In genomic region chr10:115169410-115169809, GRCm38 (mm10) we compare ENCODE assay signal across 19 mouse cellular contexts. TPM values are rescaled to one million over a fixed set of nuclear protein-coding genes. Genes with fewer than 3 reads are reported as not detected.
DNase-seq lines count a peak whose midpoint lies in the region; ATAC-seq and TF ChIP-seq lines count a peak whose summit lies in the region.
"Had no signal": no experiment of that assay in that cellular context is flagged by ENCODE, and none has a peak within 500 bp of the region (broad histone marks: within the 10 kb centered on the region; RNA-seq: fewer than 3 reads in every experiment).

No protein-coding gene starts in this region.

- H3K4me1 ChIP-seq in embryonic facial prominence, embryonic 12.5 days, result 0 out of 2 replicates have a peak, but pooled peaks cover 4% of the 10 kb centered on the region
- peaks cover 6% of the 10 kb centered on the region for H3K4me1 ChIP-seq in embryonic facial prominence, embryonic 10.5 days
- peaks cover 17% of the 10 kb centered on the region for H3K4me1 ChIP-seq in hindbrain, embryonic 15.5 days (replicated peaks)
- no peaks in the 10 kb centered on the region for H3K4me1 ChIP-seq in midbrain, embryonic 16.5 days (ENCODE audit: control insufficient read depth, insufficient read depth, low read length)
- H3K4me1 ChIP-seq: embryonic facial prominence, embryonic 15.5 days had no signal

- intact Hi-C loops in gastrocnemius, postnatal 14 days (cut with DNase I; ENCODE audit: low total_unique reads), result no loop called here

- H3K27ac ChIP-seq in embryonic facial prominence, embryonic 12.5 days, result no peak overlapping the region
- no peak overlapping the region for H3K27ac ChIP-seq in embryonic facial prominence, embryonic 10.5 days (replicated peaks)
- no peak overlapping the region for H3K27ac ChIP-seq in hindbrain, embryonic 15.5 days (replicated peaks)
- no peak overlapping the region for H3K27ac ChIP-seq in midbrain, embryonic 16.5 days (ENCODE audit: low read length)
- H3K27ac ChIP-seq: embryonic facial prominence, embryonic 15.5 days; heart, embryonic 15.5 days had no signal

- H3K9ac ChIP-seq in embryonic facial prominence, embryonic 12.5 days, result no peak overlapping the region
- no peak overlapping the region for H3K9ac ChIP-seq in hindbrain, embryonic 15.5 days
- H3K9ac ChIP-seq in midbrain, embryonic 16.5 days (ENCODE audit: low read depth, low read length), result no peak overlapping the region
- H3K9ac ChIP-seq: embryonic facial prominence, embryonic 15.5 days; heart, embryonic 15.5 days had no signal

- TF ChIP-seq POLR2A in brain, embryonic 14.5 days (IDR thresholded peaks at IDR 0.05; ENCODE audit: borderline replicate concordance, extremely low read depth, insufficient read depth, insufficient read length, poor library complexity, severe bottlenecking), result no peak

- no peaks in the 10 kb centered on the region for H3K27me3 ChIP-seq in embryonic facial prominence, embryonic 12.5 days
- H3K27me3 ChIP-seq in embryonic facial prominence, embryonic 10.5 days (replicated peaks; ENCODE audit: low read depth, poor library complexity, severe bottlenecking), result no peaks in the 10 kb centered on the region
- no peaks in the 10 kb centered on the region for H3K27me3 ChIP-seq in hindbrain, embryonic 15.5 days
- no peaks in the 10 kb centered on the region for H3K27me3 ChIP-seq in midbrain, embryonic 16.5 days (ENCODE audit: control insufficient read depth, insufficient read depth, low read depth, low read length)
- H3K27me3 ChIP-seq: embryonic facial prominence, embryonic 15.5 days had no signal

- ATAC-seq in embryonic facial prominence, embryonic 12.5 days (ENCODE audit: insufficient number of reproducible peaks, insufficient read depth, low FRiP score, low TSS enrichment), result 0 out of 2 replicates have a peak, but pooled peaks have one; percentile 25
- ATAC-seq in hindbrain, embryonic 15.5 days (ENCODE audit: low FRiP score, low read depth), result peak; percentile 12; the same call in 1 of the 2 replicates
- peak; percentile 54; the same call in 1 of the 2 replicates for ATAC-seq in midbrain, embryonic 16.5 days
- ATAC-seq in inflammation-experienced regulatory T-cells, adult 6 months, result no peak
- ATAC-seq: forebrain, embryonic 16.5 days had no signal

- no peak for DNase-seq in embryonic facial prominence, embryonic 10.5 days (ENCODE audit: low spot score)
- DNase-seq in brain, embryonic 14.5 days (ENCODE audit: low read depth), result peak; percentile 67
- DNase-seq in gastrocnemius, postnatal 14 days, result no peak
- no peak for DNase-seq in gastrocnemius, postnatal 4 days (ENCODE audit: low spot score in 2 of 2)
- DNase-seq: adrenal gland, adult 8-10 months; cerebellum, postnatal 14 days; gastrocnemius, postnatal 25 days; kidney, adult 18-20 months; lung, adult 2 months; right cerebral cortex, adult 18-20 months; spleen, adult 18-20 months had no signal

- H3K4me2 ChIP-seq in embryonic facial prominence, embryonic 12.5 days (replicated peaks), result no peak overlapping the region
- H3K4me2 ChIP-seq in hindbrain, embryonic 15.5 days, result peak overlapping the region; percentile 17; the same call in 1 of the 2 replicates
- H3K4me2 ChIP-seq in midbrain, embryonic 16.5 days (ENCODE audit: low read length), result 0 out of 2 replicates have a peak overlapping the region, but pooled peaks have one; percentile 10
- H3K4me2 ChIP-seq: embryonic facial prominence, embryonic 15.5 days; heart, embryonic 15.5 days had no signal

- WGBS in embryonic facial prominence, embryonic 12.5 days, result 40% methylated on average over 9 of the region's 9 CpGs
- 35% methylated on average over 9 of the region's 9 CpGs for WGBS in embryonic facial prominence, embryonic 10.5 days
- 17% methylated on average over 9 of the region's 9 CpGs for WGBS in hindbrain, embryonic 15.5 days
- WGBS in midbrain, embryonic 16.5 days, result 23% methylated on average over 9 of the region's 9 CpGs

- H3K4me3 ChIP-seq in embryonic facial prominence, embryonic 12.5 days, result no peak overlapping the region
- no peak overlapping the region for H3K4me3 ChIP-seq in embryonic facial prominence, embryonic 10.5 days
- no peak overlapping the region for H3K4me3 ChIP-seq in hindbrain, embryonic 15.5 days
- H3K4me3 ChIP-seq in midbrain, embryonic 16.5 days (ENCODE audit: low read depth, low read length), result no peak overlapping the region
- H3K4me3 ChIP-seq: embryonic facial prominence, embryonic 15.5 days; heart, embryonic 15.5 days had no signal

- H3K9me3 ChIP-seq in embryonic facial prominence, embryonic 12.5 days, result no peaks in the 10 kb centered on the region
- no peaks in the 10 kb centered on the region for H3K9me3 ChIP-seq in embryonic facial prominence, embryonic 10.5 days
- no peaks in the 10 kb centered on the region for H3K9me3 ChIP-seq in hindbrain, embryonic 15.5 days
- no peaks in the 10 kb centered on the region for H3K9me3 ChIP-seq in midbrain, embryonic 16.5 days (replicated peaks; ENCODE audit: control insufficient read depth, low read length, poor library complexity, severe bottlenecking)
- H3K9me3 ChIP-seq: embryonic facial prominence, embryonic 15.5 days; heart, embryonic 15.5 days had no signal

- no peaks in the 10 kb centered on the region for H3K36me3 ChIP-seq in embryonic facial prominence, embryonic 12.5 days
- no peaks in the 10 kb centered on the region for H3K36me3 ChIP-seq in embryonic facial prominence, embryonic 10.5 days (replicated peaks)
- H3K36me3 ChIP-seq in hindbrain, embryonic 15.5 days, result no peaks in the 10 kb centered on the region
- no peaks in the 10 kb centered on the region for H3K36me3 ChIP-seq in midbrain, embryonic 16.5 days (ENCODE audit: control insufficient read depth, insufficient read depth, low read length)
- H3K36me3 ChIP-seq: embryonic facial prominence, embryonic 15.5 days; heart, embryonic 15.5 days had no signal

- no peak for TF ChIP-seq CTCF in brain, embryonic 14.5 days (IDR thresholded peaks at IDR 0.05; ENCODE audit: borderline replicate concordance, extremely low read depth, insufficient read depth, insufficient read length)

RNA-seq across cellular contexts. Expression of gene Tph2, which starts 15.4 kb away (rescaled TPM):
- polyA plus RNA-seq in embryonic facial prominence, embryonic 12.5 days (2016; fragmentation: Nextera tagmentation; extraction: Ambion mirVana), result 0.24 and 0.27 TPM in 2 replicates
- polyA plus RNA-seq in embryonic facial prominence, embryonic 10.5 days (2016; fragmentation: Nextera tagmentation; extraction: Ambion mirVana), result 0.16 TPM in 1 of 2 replicates, not detected in the other
- polyA plus RNA-seq in brain, embryonic 14.5 days (2012; rRNA removed), result 1.6 and 3.2 TPM in 2 replicates
- 8.4 and 8.8 TPM in 2 replicates for polyA plus RNA-seq in hindbrain, embryonic 15.5 days (2015; fragmentation: Nextera tagmentation; extraction: Ambion mirVana)
- 8.6 and 10.2 TPM in 2 replicates for polyA plus RNA-seq in midbrain, embryonic 16.5 days (2015; fragmentation: Nextera tagmentation; extraction: Ambion mirVana)
- total RNA-seq in gastrocnemius, postnatal 14 days (2021), result not detected
- not detected for polyA plus RNA-seq in inflammation-experienced regulatory T-cells, adult 6 months (2017; shearing (Covaris generic))
- total RNA-seq in gastrocnemius, postnatal 4 days (2021), result not detected
- total RNA-seq: gastrocnemius, postnatal 25 days had no signal
- polyA plus RNA-seq: heart, embryonic 15.5 days; large intestine, adult 2 months; lung, adult 2 months had no signal
